Mouse (Mus musculus): Measurements from ENCODE around the gene Gm8439. TPM values are rescaled to one million over a fixed set of nuclear protein-coding genes. Genes with fewer than 3 reads are reported as not detected.

Gm8439 gene
- polyA plus RNA-seq, 1 experiment from 2014 or later, result not detected

DNA sequence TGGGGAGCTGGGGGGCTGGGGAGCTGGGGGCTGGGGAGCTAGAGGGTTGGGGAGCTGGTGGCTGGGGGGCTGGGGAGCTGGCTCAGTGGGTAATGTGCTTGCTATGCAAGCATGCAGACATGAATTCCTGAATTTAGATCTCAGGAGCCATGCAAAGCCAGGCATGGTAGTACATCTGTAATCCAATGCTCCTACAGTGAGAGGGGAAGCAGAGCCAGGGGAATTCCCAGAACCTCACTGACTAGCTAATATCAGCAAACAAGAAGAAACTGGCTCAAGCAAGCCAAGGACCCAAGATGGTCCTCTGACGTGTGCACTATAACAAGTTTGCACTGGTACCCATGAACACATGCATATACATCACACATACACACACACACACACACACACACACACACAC lies 13.2 kb downstream of the Gm8439 start:
- 60% methylated on average over 1 of the region's 1 CpGs for WGBS
- H3K9ac ChIP-seq (ENCODE audit: low read depth, low read length), result no peak overlapping the region

DNA sequence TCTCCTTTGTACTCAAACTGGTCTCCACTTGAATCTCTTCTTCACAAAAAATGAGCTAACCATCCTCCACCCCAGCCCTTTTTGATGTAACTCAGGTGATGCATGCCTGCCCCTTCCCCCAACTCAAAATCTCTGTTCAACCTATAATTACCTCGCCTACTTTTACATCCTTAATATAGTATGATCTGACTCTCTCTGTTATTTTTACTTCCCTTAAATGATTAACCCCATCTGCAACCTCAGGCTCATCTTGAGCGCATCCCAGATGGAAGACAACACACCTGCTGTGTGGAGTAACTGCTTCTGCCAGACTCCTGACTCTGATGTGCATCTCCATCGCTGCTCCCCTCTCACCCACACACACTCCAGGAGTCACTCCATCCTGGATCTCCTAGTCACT lies 14.1 kb downstream of the Gm8439 start:
- no peak overlapping the region for H3K4me3 ChIP-seq (ENCODE audit: low read length)
- WGBS, result 74% methylated on average over 3 of the region's 3 CpGs
- no peak overlapping the region for H3K27ac ChIP-seq (ENCODE audit: low read depth, low read length)
- no peaks in the 10 kb centered on the region for H3K4me1 ChIP-seq (ENCODE audit: control insufficient read depth, insufficient read depth, low read depth, low read length)
- H3K4me2 ChIP-seq (ENCODE audit: low read length), result no peak overlapping the region
- no peaks in the 10 kb centered on the region for H3K36me3 ChIP-seq (ENCODE audit: control insufficient read depth, insufficient read depth, low read length)
- H3K27me3 ChIP-seq (replicated peaks; ENCODE audit: control insufficient read depth, insufficient read depth, low read length), result no peaks in the 10 kb centered on the region
- no peaks in the 10 kb centered on the region for H3K9me3 ChIP-seq (ENCODE audit: control insufficient read depth, low read length)
- H3K9ac ChIP-seq (ENCODE audit: low read depth, low read length), result no peak overlapping the region
- ATAC-seq, result no peak

More for the DNA sequence above, 13.2 kb downstream of the Gm8439 start:
- H3K27ac ChIP-seq (ENCODE audit: low read depth, low read length), result no peak overlapping the region
- no peaks in the 10 kb centered on the region for H3K27me3 ChIP-seq (replicated peaks; ENCODE audit: control insufficient read depth, insufficient read depth, low read length)
- no peaks in the 10 kb centered on the region for H3K4me1 ChIP-seq (ENCODE audit: control insufficient read depth, insufficient read depth, low read depth, low read length)
- H3K9me3 ChIP-seq (ENCODE audit: control insufficient read depth, low read length), result no peaks in the 10 kb centered on the region
- H3K4me3 ChIP-seq (ENCODE audit: low read length), result no peak overlapping the region
- no peak overlapping the region for H3K4me2 ChIP-seq (ENCODE audit: low read length)
- H3K36me3 ChIP-seq (ENCODE audit: control insufficient read depth, insufficient read depth, low read length), result no peaks in the 10 kb centered on the region
- ATAC-seq, result no peak

DNA sequence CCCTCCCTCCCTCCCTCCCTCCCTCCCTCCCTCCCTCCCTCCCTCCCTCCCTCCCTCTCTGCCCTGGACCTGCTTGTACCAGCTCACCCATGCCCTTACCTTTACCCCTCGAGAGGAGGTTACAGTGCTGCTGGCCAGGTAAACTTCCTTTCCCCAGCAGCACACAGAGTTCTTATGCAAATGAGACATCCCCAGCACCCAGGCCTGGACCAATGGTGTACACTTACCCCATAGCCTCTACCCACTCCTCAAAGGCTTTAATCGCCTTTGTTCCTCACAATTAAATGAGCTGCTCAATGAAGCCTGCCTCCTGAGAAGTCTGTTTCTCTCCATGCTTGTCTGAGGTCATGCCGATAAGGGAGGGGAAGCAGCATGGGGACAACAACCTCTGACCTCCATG lies 18.4 kb downstream of the Gm8439 start:
- WGBS, result 30% methylated on average over 3 of the region's 3 CpGs

DNA sequence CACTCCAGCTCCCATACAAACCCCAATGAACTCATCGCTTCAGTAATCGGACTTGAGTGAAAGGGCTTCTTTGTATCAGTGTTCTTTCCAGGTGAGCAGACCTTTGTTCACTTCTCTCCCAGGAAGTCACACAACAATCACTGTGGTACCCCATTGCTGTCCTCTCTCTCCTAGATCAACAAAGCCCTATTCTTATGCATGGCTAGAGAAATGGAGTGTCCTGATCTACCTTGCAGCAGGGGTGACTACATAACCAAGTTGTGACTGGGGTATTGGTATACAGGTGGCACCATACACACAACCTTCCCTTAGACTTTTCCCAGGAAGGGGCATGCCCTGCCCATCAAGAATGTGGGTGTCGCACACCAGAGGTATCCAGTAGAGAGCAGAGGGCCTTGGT lies 22.5 kb downstream of the Gm8439 start:
- no peak for ATAC-seq
- Histone ChIP-seq H3K4me3 (ENCODE audit: low read length) (no peak overlapping the region), H3K36me3 (ENCODE audit: control insufficient read depth, insufficient read depth, low read length) (no peaks in the 10 kb centered on the region), H3K9ac (ENCODE audit: low read depth, low read length) (no peak overlapping the region), H3K9me3 (ENCODE audit: control insufficient read depth, low read length) (no peaks in the 10 kb centered on the region), H3K27me3 (replicated peaks; ENCODE audit: control insufficient read depth, insufficient read depth, low read length) (no peaks in the 10 kb centered on the region), H3K4me2 (ENCODE audit: low read length) (no peak overlapping the region), H3K27ac (ENCODE audit: low read depth, low read length) (no peak overlapping the region), H3K4me1 (ENCODE audit: control insufficient read depth, insufficient read depth, low read depth, low read length) (no peaks in the 10 kb centered on the region; the same call in 1 of the 2 replicates)
- 68% methylated on average over 3 of the region's 3 CpGs for WGBS

More for the DNA sequence above, 18.4 kb downstream of the Gm8439 start:
- H3K4me2 ChIP-seq (ENCODE audit: low read length), result no peak overlapping the region
- H3K27ac ChIP-seq (ENCODE audit: low read depth, low read length), result no peak overlapping the region
- no peak for ATAC-seq
- no peaks in the 10 kb centered on the region for H3K36me3 ChIP-seq (ENCODE audit: control insufficient read depth, insufficient read depth, low read length)
- no peaks in the 10 kb centered on the region for H3K27me3 ChIP-seq (replicated peaks; ENCODE audit: control insufficient read depth, insufficient read depth, low read length)
- H3K9me3 ChIP-seq (ENCODE audit: control insufficient read depth, low read length), result no peaks in the 10 kb centered on the region
- no peaks in the 10 kb centered on the region for H3K4me1 ChIP-seq (ENCODE audit: control insufficient read depth, insufficient read depth, low read depth, low read length)
- H3K9ac ChIP-seq (ENCODE audit: low read depth, low read length), result no peak overlapping the region
- no peak overlapping the region for H3K4me3 ChIP-seq (ENCODE audit: low read length)

DNA sequence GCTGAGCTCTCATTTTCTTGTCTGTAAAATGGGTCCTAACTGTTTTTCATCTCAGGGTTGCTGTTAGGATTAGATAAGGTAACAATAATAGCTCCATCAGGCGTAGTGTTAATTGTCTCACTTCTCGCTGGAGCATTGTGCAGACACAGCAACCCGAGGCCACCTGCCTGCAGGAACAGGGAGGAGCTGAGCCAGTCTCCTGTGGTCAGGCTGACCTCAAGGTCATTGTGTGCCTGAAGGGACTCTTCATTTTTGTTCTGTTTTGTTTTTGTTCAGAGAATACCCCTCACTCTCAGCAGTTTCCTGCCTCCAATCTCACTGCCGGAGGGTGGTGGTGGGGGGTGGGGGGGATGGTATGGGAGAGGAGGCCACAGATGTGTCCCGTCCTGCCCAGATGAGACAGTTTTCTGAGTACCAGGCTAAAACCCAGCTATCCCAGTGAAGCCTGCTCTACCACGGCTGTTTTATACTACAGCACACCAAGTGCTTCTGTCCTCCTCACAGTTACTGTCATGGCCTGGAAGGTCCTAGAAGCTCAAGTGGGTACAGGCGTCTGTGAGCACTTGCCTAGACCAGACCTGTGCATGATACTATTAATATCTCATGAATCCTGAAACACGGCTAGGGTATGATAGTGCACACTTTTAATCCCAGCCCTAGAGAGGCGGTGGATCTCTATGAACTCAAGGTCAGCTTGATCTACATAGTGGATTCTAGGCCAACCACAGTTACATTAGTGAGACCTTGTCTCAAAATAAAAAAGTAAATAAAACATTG lies 23.9 kb downstream of the Gm8439 start:
- Histone ChIP-seq H3K27ac (ENCODE audit: low read depth, low read length) (no peak overlapping the region), H3K36me3 (ENCODE audit: control insufficient read depth, insufficient read depth, low read length) (no peaks in the 10 kb centered on the region), H3K9me3 (ENCODE audit: control insufficient read depth, low read length) (no peaks in the 10 kb centered on the region), H3K4me3 (ENCODE audit: low read length) (no peak overlapping the region), H3K9ac (ENCODE audit: low read depth, low read length) (no peak overlapping the region; the same call in 1 of the 2 replicates), H3K4me2 (ENCODE audit: low read length) (peak overlapping the region; percentile 3; the same call in 1 of the 2 replicates), H3K27me3 (replicated peaks; ENCODE audit: control insufficient read depth, insufficient read depth, low read length) (no peaks in the 10 kb centered on the region), H3K4me1 (ENCODE audit: control insufficient read depth, insufficient read depth, low read depth, low read length) (no peaks in the 10 kb centered on the region; the same call in 1 of the 2 replicates)
- WGBS, result 25% methylated on average over 9 of the region's 9 CpGs
- no peak for ATAC-seq

DNA sequence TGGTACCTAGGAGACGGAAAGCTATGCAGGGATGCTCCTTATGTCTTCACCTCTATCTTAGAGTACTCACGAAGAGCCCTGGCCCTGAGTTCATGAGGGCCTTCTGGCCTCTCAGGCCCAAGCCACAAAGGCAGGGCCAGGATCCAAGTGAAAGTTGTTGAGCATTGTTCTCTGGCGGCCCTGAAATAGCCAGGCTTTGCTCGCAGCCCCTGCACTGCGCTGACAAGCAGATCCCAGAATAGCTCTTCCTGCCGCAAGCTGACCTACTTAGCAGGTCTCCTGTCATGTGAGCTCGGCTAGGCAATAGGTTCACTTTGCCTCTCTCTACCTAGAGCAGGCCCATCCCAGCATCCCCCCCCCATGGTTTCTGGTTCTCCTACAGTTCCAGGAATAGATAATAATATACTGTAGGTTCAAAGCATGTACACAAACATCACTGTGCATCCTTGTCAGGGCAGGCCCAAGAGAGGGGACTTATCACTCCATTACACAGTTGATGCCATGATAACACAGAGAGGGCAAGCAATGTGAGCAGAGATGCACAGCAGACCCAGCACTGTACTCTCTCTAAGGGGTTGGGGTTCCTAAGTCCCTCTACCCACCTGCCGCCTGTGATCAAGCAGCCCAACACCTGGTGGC lies 25.3 kb downstream of the Gm8439 start:
- WGBS, result 38% methylated on average over 8 of the region's 8 CpGs
- Histone ChIP-seq H3K4me2 (ENCODE audit: low read length) (0 out of 2 replicates have a peak overlapping the region, but pooled peaks have one; percentile 5), H3K4me1 (ENCODE audit: control insufficient read depth, insufficient read depth, low read depth, low read length) (no peaks in the 10 kb centered on the region; the same call in 1 of the 2 replicates), H3K27ac (ENCODE audit: low read depth, low read length) (peak overlapping the region; percentile 66), H3K9me3 (ENCODE audit: control insufficient read depth, low read length) (no peaks in the 10 kb centered on the region), H3K36me3 (ENCODE audit: control insufficient read depth, insufficient read depth, low read length) (no peaks in the 10 kb centered on the region), H3K27me3 (replicated peaks; ENCODE audit: control insufficient read depth, insufficient read depth, low read length) (no peaks in the 10 kb centered on the region), H3K9ac (ENCODE audit: low read depth, low read length) (no peak overlapping the region), H3K4me3 (ENCODE audit: low read length) (no peak overlapping the region)
- ATAC-seq, result peak; percentile 74

DNA sequence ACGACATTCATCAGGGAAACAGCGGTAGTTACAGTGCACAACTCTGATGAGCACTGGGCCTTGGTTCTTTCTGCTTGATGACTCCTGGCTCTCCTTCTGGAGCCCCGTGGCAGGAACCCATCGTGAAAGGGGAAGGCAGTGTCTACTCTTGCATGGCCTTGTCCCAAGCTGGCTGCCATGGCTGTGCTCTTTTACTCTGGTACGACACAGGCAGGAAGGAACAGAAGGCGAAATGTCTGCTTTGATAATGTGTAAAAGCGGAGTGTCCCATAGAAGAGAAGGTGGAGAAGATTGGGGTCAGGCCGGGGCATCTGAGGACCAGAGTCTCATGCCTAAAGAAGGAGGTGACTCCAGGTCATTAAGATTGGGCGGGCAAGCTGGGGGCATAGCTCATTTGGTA lies 26.1 kb downstream of the Gm8439 start:
- 71% methylated on average over 9 of the region's 9 CpGs for WGBS
- Histone ChIP-seq H3K27ac (ENCODE audit: low read depth, low read length) (no peak overlapping the region), H3K9me3 (ENCODE audit: control insufficient read depth, low read length) (no peaks in the 10 kb centered on the region), H3K36me3 (ENCODE audit: control insufficient read depth, insufficient read depth, low read length) (no peaks in the 10 kb centered on the region), H3K4me2 (ENCODE audit: low read length) (no peak overlapping the region), H3K4me3 (ENCODE audit: low read length) (no peak overlapping the region), H3K27me3 (replicated peaks; ENCODE audit: control insufficient read depth, insufficient read depth, low read length) (no peaks in the 10 kb centered on the region), H3K4me1 (ENCODE audit: control insufficient read depth, insufficient read depth, low read depth, low read length) (no peaks in the 10 kb centered on the region; the same call in 1 of the 2 replicates), H3K9ac (ENCODE audit: low read depth, low read length) (no peak overlapping the region)
- ATAC-seq, result no peak

DNA sequence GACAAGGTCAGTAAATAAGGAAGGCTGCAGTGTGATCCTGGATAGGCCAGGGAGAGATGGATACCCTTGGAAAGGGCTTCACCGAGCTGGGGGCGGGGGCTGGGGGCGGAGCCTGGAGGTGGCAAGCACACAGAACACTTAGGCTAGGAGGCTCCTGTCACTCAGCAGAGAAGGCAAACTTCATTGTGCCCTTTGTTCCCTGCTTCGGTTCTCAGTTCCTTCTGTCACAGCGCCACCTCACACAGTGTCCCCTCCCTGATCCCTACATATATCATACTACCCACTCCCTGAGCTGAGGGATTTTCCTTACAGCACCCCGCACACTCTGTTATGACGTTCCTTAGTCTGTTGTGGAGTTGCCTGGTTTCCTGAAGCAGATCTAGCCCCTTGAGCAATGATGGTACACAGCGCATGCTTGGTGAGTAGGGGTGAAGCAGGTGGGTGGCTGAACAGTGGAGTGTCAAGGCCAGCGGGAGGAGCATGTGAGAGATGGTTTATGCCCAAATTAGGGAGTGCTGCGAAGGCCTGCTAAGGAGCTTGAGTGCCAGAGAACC lies 27.1 kb downstream of the Gm8439 start:
- WGBS, result 24% methylated on average over 9 of the region's 10 CpGs
- H3K4me1 ChIP-seq (ENCODE audit: control insufficient read depth, insufficient read depth, low read depth, low read length), result no peaks in the 10 kb centered on the region; the same call in 1 of the 2 replicates
- peak; percentile 28; the same call in 1 of the 2 replicates for ATAC-seq
- H3K4me2 ChIP-seq (ENCODE audit: low read length), result no peak overlapping the region
- H3K27ac ChIP-seq (ENCODE audit: low read depth, low read length), result no peak overlapping the region
- H3K36me3 ChIP-seq (ENCODE audit: control insufficient read depth, insufficient read depth, low read length), result no peaks in the 10 kb centered on the region
- no peaks in the 10 kb centered on the region for H3K27me3 ChIP-seq (replicated peaks; ENCODE audit: control insufficient read depth, insufficient read depth, low read length)
- H3K9ac ChIP-seq (ENCODE audit: low read depth, low read length), result no peak overlapping the region; the same call in 1 of the 2 replicates
- H3K9me3 ChIP-seq (ENCODE audit: control insufficient read depth, low read length), result no peaks in the 10 kb centered on the region
- no peak overlapping the region for H3K4me3 ChIP-seq (ENCODE audit: low read length)
